Mouse (Mus musculus) adipocyte (in vitro differentiated cells): Measurements from ENCODE around the gene Slc12a5.

Source experiments
- DNase-seq: peaks from one replicate; pipeline ENCODE4 v3.0.0-alpha.2; 2016; ENCODE audit warnings: low spot score

The Slc12a5 gene

DNA sequence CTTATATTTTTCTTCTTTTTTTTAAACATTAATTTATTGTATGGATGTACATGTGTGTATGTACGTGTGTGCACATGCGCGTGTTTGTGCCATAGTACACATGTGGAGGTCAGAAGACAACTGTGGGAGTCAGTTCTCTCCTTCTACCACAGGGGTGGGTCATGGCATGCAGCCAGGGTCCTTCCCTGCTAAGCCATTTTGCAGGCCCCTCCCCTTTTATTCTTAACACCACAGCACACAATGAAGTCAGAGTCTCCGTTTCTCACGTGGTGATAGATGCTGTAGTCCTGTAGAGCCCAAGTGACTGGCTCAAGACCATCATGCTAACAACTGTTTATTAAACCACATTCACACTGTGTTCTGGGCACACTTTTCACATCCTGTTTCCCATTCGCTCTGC lies 25.4 kb downstream of the Slc12a5 start:
- no peak for DNase-seq

DNA sequence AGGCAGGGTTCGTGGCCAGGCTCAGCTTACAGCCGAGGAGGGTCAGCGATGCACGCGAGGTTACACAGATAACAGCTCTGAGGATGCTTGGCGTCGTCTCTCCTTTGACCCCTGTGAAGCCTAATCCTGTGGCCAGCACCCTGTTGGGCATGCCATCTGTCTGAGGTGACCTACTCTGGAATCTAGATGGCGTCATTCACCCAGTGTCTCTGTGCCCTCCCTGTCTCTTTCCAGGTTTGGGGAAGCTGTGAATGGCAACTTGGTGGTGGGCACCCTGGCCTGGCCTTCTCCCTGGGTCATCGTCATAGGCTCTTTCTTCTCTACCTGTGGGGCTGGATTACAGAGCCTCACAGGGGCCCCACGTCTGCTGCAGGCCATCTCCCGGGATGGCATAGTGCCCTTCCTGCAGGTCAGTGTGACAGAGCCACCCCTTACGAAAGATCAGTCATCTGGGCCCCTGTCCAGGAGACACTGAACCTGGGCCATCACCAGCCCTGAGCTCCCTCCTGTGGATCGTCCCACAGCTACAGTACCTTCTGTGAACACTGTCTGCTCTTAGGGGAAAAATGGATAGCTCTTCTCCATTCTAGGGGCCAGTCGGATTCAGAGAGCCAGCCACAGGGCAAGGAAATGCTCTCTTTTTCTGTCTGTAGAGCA lies 25.9 kb downstream of the Slc12a5 start:
- DNase-seq = no peak

DNA sequence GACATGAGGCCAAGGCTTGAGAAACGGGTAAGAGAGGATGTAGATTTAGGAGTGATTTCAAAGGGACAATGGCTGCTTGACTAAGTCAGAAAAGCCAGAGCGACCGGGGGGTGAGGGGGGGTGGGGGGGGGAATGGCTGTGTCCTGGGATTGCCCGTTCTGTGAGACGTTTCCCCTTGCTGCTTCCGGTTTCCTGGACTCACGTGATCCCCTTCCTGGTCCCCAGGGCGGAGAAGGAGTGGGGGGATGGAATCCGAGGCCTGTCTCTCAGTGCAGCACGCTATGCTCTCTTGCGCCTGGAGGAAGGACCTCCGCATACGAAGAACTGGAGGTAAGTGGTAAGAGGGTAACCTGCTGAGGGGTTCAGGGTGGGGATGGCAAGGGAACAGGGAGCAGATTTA lies 28.2 kb downstream of the Slc12a5 start:
- DNase-seq = no peak

DNA sequence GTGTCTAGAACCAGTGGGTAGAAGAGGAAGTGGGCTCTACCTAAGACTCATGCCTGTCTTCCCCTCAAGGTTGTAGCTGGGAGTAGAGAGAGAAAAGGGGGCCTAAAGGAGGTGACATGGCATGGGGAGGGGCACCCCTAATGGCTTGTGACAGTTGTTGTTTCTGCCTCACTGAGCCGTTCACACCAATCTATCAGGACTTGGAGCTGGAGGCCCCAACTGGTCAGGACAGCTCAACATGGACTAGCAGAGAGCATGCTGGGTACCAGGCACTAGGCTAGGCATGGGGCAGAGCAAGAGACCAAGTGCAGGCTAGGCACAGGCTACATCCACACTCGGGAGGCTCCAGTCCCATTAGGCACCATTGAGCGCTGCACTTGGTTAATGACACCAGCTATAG lies 30.5 kb downstream of the Slc12a5 start:
- DNase-seq = no peak

DNA sequence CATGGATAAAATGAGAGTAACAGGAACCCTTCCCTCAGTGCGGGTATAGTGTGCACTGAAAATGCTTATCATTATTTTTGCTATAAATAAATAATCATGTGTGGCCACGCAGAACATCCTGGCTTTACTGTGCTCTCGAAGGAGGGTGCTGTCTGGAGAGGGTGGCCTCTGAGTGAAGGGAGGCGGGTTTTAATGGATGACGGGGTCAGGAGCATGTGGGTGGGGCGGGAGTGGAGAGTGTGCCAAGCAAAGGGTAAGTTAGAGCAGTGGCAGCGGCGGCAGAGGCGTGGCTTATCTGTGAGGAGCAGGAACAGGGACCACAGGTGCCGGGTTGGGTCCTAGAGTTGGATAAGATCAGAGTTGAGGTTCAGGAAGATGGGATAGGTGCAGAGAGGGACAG lies 31.2 kb downstream of the Slc12a5 start:
- DNase-seq = no peak

DNA sequence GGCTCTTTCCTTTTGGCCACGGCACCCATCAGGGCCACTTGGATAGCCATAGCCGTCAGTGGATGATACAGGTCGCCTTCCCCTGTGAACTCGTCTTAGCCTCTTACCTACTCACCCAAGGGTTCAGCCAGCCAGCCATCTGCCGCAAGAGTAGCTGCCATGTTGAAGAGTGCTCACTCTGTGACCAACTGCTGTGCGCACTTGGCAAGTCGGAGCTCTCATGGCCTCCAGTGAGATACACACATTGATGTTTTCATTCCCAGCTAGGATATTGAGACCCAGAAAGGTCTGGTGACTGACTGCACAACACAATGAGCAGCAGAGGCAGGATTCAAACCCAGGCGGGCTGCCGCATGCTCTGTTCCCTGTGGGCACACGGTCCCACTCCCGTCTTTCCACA lies 33.6 kb downstream of the Slc12a5 start:
- no peak for DNase-seq

DNA sequence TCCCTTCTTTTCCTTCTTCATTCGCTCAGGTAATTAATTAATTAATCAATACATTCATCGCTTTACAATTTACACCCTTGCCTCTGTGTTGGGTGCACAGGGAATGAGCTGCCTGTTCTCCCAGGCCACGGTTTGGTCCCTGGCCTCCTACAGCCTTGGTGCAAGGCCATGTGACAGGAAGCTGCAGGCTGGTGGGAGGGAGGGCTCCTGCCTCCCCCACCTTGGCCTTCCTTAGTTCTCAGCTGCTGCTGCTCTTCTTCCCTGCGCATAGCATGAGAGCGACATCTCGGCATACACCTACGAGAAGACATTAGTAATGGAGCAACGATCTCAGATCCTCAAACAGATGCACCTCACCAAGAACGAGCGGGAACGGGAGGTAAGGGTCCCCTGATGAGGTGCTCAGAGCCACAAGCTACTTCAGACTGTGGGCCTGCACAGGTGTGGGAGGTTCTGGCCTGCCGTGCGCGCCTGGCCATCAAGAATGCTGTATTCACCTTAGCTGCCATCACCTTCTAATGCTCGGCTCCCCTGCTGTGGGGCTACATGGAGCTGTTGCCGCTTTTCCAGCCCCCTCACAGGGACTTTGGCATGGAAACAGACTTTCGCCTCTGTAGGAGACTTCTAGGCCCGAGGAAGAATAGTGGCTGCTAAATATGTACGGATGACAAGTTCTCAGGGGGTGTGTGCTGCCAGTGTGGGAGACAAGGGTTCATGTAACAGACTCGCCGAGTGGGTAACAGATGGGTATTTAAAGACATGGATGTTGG lies 34.2 kb downstream of the Slc12a5 start:
- DNase-seq = no peak

DNA sequence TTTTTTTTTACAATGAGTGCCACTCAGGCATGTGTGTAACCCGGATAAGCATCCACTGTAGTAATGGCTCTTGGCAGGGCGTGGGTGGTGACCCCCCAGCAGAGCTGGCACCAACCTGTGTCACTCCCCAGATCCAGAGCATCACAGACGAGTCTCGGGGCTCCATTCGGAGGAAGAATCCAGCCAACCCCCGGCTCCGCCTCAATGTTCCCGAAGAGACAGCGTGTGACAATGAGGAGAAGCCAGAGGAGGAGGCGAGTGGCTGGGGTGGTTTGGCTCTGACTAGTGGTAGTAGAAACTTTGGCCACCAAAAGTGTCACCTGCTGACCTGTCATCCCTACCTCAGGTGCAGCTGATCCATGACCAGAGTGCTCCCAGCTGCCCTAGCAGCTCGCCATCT lies 35.4 kb downstream of the Slc12a5 start:
- DNase-seq = no peak

DNA sequence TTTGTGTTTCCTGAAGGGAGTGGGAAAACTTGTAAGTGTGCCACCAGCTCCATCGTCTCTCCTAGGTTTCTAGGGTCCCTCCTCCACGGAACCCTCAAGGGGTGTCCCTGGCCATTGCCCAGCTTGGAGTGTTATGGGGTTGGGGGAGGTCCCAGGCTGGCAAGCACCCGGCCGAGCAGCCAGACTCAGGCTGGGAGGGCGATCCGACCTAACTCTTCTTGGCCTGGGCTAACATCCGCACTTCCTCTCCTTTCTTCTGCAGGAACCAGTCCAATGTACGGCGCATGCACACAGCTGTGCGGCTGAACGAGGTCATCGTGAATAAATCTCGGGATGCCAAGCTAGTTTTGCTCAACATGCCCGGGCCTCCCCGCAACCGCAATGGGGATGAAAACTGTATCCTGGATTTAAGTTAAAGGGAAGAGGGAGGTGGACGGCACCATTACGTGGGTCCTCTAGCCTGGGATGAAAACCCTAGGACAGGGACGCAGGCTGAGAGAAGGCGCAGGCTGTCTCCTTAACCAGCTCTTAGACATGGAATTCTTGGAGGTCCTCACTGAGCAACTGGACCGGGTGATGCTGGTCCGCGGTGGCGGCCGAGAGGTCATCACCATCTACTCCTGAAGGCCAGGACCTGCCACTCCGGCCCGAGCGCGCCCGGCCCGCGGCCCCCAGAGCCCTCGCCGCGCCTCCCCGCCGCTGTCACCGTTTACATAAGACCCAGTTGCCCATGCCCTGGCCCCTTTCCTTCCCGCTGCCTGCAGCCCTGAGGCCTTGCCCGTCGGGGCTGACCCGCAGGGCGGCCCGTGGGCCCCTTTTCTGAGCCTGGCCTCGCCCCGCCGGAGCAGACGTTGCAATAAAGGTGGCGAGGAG lies 36.5 kb downstream of the Slc12a5 start:
- no peak for DNase-seq

DNA sequence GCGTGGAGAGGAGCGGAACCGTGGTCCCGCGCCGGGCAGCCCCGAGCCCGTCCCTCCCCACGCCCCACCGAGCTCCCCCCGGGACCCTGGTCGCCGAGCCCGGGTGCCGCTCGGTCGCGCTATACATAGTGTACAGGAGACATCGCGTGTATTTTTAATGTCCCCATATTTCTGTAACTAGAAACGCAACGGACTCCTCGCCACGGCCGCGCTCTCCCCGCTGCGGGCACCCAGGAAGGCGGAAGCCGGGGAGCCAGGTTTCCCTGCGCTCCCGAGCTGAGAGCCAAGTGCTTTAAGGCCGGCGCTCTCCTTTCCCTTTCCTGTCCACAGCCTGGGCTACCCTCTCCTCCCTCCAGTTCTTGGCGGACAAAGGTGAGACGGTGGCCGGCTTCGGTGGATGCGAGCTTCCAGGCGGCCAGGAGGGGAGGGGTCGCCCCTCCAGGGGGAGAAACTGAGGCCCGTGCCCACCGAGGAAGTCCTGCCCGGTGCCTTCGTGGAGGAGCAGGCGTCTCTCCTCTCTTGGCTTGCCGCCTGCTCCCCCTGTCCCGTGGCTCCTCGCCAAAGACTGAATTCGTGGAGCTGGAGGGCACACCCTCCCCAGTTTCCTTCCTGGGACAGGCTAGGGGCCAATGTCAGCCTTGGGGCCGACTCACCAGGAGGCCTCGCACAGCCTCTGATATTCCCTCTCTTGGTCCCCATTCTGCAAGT lies 37.3 kb downstream of the Slc12a5 start:
- no peak for DNase-seq

DNA sequence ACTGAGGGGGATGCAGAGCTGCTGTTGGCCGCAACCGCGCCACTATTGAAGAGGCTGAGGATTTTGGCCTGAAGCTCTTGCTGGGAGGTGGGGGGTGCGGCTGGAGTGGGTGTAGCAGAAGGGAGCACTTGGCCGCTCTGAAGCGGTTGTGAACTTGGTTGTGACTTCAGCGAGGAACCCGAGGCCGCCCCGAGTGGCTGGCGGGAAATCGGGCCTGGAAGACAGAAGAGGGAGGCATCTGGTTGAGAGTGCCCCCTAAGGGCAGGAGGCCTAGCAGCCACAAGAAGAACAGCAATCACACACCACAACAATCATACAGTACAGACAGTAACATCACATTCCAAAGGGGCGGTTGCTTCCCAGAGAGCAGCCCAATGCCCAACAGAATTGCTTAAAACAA lies 41.4 kb downstream of the Slc12a5 start:
- no peak for DNase-seq

DNA sequence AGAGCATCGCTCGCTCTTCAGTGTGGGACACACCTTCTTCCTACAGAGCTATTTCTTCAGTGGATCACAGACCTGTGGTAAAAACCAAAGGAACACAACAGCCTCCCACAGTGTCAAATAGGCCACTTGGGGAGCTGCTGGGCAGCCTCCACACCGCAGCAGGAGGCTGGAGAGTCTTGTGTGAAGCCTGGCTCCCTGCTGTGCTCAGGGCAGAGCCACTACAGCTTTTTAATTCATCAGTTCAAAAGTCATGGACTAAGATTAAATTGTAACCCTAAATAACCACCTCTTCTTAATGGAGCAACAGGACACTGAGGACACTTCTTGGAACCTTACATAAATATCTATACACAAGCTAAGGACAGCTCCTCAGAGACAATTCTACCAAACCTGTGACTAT lies 42.5 kb downstream of the Slc12a5 start:
- DNase-seq = no peak

DNA sequence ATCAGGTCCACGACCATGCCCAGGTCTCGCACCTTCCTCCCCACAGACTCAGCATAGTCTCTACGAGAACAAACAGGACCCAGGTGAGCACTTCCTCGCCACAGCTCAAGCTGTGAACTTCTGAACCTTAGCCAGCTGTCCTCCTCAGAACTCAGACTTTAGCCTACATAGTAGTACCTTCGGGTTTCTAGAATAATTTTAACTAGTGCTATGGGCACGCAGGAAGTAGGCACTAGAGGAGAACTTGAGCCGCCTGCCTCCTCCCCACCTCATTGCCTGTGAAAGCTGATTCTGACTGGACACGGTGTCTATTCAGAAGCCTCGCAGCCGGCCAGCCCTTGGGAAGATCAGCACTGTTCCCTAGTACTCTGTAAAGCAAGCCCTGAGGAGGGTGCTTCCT lies 43.6 kb downstream of the Slc12a5 start:
- DNase-seq = no peak

DNA sequence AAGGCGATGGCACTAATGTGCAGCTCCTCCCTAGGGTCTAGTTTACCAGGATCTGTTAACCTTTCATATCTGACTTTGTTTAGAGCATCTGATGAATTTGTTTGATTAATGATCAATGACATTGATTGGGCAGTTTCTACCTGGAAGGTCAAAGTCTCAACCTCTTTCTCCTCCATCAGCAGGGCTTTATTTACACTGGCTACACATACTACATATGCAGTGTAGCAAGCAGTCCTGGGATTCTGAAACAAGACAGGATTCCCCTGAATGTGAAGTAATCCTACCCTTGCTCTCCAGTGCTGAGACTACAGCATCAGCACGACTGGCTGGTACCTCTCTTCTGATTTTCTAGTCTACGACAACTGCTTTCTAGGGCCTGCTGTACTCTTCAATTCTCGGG lies 46.2 kb downstream of the Slc12a5 start:
- DNase-seq = no peak

DNA sequence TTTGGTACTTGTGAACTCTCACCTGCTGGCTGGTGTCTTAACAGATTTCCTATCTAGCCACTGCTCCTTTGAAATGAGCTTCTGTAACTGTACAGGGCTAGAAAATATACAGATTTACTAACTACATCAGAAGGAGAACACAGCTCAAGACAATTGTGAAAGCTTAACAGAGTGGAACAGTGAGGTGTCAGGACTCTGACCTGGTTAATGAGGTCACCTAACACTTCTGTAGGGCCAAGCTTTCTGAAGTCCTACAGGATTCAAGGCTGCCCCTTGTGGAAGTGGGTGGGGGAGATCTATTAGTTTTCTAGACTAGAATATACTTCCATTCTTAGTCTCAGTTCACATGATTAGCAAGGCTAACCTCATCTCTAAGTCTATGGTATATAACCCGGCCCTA lies 47.4 kb downstream of the Slc12a5 start:
- DNase-seq = no peak

DNA sequence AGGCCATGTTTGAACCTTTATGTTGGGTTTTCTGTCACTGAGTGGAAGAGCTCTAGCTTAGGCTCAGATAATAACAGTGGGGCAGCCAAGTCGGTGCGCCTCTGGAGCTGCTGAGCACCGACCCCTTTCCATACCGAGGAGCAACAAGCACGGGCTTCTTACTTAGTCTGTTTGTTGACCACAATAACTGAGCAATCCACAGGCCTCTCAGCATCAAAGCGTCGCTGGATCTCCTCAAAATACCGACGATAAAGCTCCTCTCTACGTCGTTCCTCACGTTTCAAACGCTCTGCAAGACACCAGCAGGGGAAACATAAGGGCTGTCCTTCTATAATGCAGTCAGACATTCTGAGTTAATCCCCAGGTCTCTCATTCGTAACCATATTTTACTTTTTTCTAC lies 48.6 kb downstream of the Slc12a5 start:
- no peak for DNase-seq

DNA sequence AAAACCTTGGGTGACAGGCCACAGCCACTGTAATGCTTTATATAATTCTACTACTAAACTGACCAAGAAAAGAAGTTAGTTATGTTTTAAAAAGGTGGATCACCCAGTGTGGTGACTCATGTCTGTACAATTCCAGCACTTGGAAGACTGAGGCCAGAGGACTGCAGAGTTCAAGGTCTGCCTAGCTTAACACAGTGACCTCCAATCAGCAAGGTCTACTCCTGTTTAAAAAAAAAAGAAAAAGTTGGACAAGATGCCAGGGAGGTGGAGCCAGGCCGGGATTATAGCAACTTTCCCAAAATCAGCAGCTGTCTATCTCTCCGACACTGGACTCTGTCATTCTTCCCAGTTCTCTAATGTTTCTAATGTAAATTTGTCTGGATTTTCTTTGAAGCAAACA lies 49.0 kb downstream of the Slc12a5 start:
- no peak for DNase-seq

DNA sequence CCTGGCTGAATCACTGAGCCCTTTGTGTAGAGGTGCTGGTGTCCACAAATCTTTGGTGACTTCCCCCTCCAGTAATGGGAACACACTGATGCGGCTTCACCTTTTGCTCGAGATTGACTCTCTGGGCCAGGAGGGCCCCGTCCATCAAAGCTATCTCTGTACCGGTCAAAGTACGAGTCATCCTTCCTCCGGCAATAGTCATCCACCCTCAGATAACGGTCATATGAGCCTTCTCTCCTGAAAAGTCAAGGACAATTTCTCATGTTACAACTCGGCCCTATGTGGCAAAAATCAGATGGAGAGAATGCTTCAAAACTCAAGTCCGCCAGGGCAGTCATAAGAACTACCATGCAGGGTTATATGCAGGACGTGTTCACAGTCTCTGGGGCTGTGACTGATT lies 49.7 kb downstream of the Slc12a5 start:
- no peak for DNase-seq

DNA sequence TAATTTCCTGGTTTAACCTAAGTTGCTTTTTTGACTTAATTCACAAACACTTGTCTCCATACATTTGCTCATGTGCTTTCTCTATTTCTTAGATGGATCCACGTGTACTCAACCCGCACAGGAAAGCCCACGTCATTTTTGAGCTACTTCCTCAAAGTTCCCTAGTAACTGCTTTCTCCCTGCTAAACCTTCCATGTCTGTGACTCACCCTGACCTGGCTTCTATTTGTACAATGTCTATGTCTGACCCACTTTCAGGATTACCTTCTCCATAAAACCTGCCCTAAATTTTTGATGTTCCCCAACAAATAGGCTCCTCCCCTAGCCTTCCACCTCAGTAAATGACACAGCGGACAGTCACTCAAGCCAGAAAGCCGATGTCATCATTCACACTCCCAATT lies 54.3 kb downstream of the Slc12a5 start:
- no peak for DNase-seq

DNA sequence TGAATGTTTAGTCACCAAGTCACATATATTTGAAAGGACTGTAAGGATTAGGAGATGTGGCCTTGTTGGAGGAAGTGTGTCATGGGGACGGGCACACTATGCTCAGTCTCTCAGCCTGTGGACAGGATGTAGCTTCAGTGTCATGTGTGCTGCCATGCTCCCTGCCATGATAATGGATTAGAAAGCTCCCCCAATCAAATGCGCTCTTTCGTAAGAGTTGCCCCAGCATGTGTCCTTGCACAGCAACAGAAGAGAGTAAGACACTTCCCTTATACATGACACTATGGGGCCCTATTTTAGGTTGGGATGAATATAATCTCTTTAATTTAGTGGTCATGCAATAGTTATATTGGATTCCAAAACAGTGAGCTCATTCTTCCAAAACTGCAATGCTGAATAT lies 59.9 kb downstream of the Slc12a5 start:
- DNase-seq = no peak

DNA sequence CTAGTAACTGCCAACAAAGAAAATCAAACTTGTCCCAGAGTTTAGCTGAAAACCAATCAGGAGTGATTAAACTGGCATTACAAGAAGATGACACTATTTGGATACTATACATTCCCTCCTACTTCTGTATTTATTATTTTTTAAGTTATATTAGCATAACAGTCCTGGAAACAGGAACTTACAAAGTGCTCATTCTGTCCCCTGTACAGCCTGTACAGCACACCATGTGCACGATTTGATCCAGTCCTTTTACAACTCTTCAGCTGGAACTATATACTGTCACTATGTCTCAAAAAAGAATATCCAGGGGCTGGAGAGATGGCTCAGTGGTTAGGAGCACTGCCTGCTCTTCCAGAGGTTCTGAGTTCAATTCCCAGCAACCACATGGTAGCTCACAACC lies 66.6 kb downstream of the Slc12a5 start:
- DNase-seq = no peak

DNA sequence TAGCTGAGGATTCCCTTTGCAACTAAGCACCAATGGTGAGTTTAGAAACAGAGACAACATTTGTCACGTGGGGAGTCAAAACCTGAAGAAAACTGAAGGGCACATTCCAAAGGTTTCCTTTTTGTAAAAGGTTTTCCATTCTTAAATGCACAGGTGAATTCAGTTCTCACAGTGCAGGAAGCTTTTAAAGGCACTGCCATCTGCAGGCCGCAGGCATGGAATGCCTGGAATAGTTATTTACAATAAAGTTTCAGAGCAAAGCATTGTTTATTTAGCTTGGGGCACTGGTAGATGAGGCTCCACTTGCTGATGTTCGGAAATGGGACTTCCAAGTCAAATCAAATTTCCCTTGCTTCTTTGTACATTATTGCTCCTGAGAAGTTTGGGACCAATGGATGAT lies 71.9 kb downstream of the Slc12a5 start:
- peak; percentile 46 for DNase-seq
